Mouse (Mus musculus) c-Kit-positive CD71-positive TER-119-negative erythroid progenitor cells, embryonic 14.5 days (primary cell): Measurements from ENCODE around the gene Grasp.

Experiments used
- DNase-seq: peaks from one replicate; pipeline ENCODE4 v3.0.0-alpha.2; 2013; ENCODE audit warnings: low read depth

The Grasp gene

DNA sequence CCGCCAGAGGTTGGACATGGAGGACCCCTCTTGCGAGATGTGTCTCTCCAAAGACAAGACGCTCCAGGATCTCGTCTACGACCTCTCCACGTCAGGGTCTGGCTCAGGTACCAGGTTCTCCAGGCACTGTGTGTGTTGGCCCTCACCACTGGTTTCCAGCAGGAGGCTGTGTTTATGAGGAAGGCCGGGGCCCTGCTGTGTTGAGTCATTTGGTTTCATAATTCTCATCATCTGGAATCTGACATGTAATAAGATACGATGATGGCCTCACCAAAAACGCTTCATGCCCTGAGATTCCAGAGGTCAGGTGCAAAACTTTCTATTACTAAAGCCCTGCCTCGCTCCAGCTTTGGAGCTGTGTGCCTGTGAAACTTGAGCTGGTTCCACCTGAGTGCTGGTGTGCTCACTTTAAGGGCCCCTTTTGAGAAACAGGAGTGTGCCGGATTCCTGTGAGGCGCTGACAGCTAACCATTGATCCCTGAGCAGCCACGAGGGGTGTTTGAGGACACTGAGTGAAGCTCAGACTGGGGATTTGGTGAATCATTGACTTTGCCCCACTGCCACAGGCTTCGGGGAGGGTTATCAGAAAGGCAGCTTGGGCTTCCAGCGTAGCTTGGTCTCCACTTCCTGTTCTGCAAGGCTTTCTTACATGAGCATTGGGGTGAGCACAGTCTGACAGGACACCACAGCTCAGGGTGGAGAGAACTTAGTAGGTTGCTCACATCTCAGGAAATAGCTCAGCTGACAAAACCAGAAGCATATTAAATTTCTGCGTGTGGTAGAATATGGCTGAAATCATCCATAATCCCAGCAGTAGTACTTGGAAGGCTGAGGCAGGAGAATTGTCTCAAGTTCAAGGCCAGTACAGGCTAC lies 28.8 kb upstream of the Grasp start:
- DNase-seq, result no peak

DNA sequence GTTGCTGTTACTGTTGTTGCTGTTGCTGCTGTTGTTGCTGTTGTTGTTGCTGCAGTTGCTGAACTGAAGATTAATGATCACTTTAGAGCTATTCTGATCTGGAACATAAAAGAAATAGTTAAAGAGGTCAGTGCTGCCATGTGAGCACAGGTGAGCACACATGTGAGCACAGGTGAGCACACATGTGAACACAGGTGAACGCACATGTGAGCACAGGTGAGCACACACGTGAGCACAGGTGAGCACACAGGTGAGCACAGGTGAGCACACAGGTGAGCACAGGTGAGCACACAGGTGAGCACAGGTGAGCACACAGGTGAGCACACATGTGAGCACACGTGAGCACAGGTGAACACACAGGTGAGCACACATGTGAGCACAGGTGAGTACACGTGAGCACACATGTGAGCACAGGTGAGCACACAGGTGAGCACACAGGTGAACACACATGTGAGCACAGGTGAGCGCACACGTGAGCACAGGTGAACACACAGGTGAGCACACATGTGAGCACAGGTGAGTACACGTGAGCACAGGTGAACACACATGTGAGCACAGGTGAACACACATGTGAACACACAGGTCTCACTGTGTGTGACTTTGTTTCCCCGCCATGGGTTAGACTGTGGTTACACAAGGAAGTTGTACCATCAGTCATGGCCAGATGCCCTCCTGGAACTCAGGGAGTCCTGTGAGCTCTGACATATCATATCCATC lies 27.8 kb upstream of the Grasp start:
- no peak for DNase-seq

DNA sequence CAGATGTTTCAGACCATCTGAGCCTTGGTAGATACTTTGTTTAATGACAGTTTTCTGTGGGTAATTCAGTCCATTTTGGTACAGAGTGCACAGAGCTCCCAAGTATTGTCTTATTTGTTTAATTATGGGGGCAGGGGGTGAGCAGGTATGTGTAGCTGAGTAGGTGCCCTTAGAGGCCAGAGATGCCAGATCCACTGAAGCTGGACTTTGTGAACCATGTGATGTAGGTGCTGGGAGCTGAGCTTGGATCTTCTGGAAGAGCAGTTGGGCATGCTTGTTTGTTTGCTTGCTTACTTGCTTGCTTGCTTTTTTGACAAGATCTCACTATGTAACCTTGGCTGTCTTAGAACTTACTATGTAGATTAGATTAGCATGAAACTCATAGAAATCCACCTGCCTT lies 27.0 kb upstream of the Grasp start:
- no peak for DNase-seq

DNA sequence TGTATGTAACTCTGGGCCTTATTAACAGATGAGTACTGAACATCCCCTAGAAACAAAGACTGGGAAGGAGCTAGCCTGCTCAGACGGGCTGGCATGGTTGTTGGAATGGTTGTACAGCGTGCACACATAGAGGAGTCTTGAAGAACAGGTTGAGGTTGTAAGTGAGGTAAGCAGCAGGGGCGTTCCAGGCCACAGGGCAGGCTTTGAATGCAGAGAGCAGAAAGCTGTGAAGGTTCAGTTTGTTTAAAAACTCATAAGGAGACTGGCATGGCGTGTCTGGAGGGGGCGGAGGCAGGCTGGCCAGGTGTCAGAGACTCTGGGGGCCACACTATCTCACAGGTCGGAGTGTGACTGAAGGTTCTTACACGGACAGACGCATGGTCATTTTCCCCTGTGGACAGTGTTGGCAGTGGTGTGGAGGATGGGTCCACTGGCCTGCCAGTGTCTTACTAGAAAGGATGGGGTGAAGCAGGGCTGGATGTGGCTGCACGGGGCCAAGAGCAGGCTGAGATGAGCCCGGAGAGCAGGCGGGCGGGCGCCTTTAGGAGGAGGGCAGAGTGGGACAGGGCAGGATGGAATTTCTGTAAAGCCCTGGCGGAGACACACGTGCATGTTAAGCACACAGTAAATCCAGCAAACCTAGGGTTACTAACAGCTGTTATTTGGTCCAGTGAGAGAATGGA lies 26.4 kb upstream of the Grasp start:
- DNase-seq, result no peak

DNA sequence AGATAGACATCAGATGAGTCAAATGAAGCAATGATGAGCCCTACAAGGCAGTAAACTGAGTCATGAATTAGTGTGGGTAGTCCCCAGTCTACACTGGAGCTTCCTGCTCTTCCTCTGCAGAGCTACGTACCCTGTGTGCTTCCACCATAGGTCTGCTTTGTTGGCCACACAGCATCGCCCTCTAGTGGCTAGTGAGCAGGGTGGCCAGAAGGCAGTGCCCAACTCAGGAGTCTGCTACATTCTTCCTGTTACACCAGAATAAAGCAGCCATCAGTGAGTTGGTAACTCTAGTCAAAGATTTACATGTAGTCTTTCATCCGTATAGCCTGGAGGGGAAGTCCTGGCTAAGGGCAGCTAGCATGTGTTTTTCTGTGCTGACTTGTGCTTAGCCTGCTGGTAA lies 25.8 kb upstream of the Grasp start:
- no peak for DNase-seq

GRCm38 (mm10) chr15:101198850-101199249 lies 25.1 kb upstream of the Grasp start:
- DNase-seq, result no peak

DNA sequence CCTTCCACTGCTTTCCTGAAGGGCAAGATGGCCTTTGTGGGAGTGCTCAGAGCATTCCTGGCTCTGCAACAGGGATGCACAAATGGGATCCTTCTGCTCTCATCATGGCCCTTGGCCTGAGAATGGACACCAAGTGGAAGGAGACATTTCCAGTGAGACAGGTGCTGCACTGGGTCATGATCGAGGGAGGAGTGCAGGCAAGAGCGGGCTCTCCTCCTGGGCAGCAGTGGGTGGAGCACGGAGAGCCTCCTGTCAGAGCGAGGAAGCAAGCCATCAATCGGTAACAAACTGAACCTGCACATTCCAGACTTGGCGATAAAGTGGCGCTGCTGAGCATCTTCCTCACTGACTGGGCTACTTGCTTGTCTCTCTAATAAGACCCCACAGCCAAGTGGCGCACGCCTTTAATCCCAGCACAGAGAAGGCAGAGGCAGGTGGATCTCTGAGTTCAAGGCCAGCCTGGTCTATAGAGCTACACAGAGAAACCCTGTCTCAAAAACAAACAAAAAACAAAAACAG lies 23.2 kb upstream of the Grasp start:
- DNase-seq, result no peak

- no peak for DNase-seq
These were observed 22.6 kb upstream of the Grasp start for GRCm38 (mm10) chr15:101201414-101201813.

DNA sequence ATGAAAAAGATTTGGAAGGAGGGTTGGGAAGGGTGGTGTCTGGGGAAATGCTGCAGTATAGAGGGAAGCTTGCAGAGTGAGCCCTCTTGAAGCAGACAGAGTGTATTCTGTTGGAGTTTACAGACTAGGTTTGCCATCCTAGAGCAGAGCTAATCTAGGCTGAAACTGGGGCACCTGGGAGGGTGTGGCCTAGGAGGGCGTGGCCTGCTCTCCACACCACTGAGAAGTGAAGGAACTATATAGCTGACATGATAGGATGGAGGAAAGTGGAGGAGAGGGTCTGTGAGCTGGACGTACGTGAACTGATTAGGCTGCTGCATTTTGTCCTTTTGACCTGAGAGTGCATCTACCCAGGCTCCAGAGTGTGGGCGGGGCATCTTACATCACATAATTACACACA lies 20.3 kb upstream of the Grasp start:
- DNase-seq, result no peak

GRCm38 (mm10) chr15:101204781-101205180 lies 19.2 kb upstream of the Grasp start:
- no peak for DNase-seq

DNA sequence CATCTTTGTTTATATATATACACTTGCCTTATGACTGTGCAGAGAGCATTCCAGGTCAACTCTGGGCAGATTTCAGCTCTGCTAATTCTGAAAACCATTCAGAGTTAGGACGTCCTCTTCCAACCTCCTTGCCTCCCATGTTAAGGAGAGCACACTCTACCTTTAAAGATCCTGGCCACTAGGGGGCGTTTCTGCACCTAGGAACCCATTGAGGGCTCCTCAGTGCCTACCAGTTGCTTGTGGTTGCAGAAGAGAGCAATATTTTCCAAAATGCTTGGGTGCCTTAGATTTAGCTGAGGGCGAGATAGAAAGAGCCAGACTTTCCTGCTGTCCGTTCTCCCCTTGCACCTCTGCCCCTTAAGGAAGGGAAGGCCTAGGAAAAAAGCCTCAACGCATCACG lies 13.8 kb upstream of the Grasp start:
- DNase-seq, result peak; percentile 46

- DNase-seq, result no peak
These were observed 12.9 kb upstream of the Grasp start for GRCm38 (mm10) chr15:101210998-101211613.

DNA sequence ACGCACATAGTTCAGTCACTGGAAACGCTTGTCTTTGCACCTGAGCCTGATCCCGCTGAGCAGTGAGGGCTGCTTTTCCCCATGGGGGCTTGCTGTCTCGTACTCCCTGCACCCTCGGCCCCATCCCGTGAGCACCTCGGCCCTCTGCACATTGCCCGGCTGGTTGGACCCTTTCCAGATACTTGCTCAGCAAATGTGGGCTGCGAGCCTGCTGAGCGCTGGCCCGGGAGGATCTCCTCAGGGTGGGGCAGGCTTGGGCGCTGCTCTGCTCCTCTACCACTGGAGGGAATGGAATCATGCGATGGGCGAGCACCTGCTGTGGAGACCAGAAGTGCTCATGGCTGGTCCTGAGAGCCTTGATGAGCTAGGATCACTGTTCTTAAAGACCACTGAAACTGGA lies 11.6 kb upstream of the Grasp start:
- no peak for DNase-seq

- DNase-seq, result no peak
These were observed 8.9 kb upstream of the Grasp start for GRCm38 (mm10) chr15:101215136-101215535.

- DNase-seq, result no peak
These were observed 8.0 kb upstream of the Grasp start for GRCm38 (mm10) chr15:101216036-101216435.

- no peak for DNase-seq
These were observed 3.1 kb upstream of the Grasp start for GRCm38 (mm10) chr15:101220905-101221297.

DNA sequence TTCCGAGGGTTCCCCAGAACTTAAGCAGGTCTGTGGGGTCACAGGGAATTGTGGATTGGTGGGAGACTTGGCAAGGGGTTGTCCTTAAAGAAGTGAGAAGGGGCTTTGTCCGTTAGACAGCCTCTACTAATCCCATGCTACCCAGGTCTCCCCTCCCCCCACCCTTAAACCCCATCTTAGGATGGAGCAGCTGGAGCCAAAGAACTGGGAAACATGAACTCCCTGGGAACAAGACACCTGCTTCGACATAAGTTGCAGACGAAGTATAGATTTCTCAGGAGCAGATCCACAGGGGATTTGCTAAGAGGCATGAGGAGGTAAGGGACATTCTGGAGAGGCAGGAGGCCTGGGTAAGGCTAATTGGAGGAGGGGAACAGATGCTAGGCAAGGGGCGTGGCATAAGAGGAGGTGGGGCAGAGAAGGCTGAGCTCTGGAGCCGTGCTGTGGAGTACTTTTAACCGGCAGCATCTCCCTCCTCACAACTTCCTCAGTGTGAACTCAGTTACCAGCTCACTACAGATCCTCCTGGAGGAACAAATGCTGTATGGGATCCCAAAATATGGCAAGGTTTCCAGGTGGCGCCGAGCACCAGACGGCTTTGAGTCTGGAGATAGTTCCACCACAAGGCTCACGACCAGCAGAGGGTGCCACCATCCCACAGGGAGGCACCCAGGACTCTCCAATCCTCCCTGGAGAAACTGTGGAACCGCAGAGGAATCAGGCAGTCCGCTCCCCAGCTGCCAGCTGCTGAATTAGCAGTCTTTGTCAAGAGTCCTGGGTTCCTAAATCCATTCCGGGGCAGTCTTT lies 2.5 kb upstream of the Grasp start:
- DNase-seq, result peak; percentile 28

- DNase-seq, result no peak
These were observed 998 bp upstream of the Grasp start for GRCm38 (mm10) chr15:101222897-101223482.

GRCm38 (mm10) chr15:101223596-101223995 lies 392 bp upstream of the Grasp start:
- DNase-seq, result no peak

- DNase-seq, result no peak
These were observed 989 bp downstream of the Grasp start for GRCm38 (mm10) chr15:101224977-101225376.

- DNase-seq, result no peak
These were observed 4.0 kb downstream of the Grasp start for GRCm38 (mm10) chr15:101227971-101228370.
